10 mouse cellular contexts compared by ENCODE assay signal in the genomic region with DNA sequence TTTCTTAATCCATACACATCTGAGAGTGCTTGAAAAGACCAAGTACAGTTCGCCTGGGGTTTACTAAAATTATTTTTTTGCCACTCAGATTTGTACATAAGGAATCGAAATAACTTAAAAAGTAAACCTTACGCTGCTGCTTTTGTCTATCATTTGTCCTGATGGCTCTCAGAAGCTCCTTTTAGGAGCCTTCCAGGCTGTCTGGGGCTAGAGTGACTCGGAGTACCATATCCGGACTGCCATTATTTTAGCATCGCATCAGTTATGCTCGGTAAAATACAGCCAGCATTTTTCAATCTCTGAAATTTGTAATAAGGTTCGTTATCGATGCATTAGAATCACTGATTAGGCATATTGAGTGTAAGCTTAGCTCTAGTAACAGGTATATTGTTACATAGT. TPM values are rescaled to one million over a fixed set of nuclear protein-coding genes. Genes with fewer than 3 reads are reported as not detected.
DNase-seq lines count a peak whose midpoint lies in the region; ATAC-seq and TF ChIP-seq lines count a peak whose summit lies in the region.
"Had no signal": no experiment of that assay in that cellular context is flagged by ENCODE, and none has a peak within 500 bp of the region (broad histone marks: within the 10 kb centered on the region; RNA-seq: fewer than 3 reads in every experiment).

No protein-coding gene starts in this region.

- peak overlapping the region; percentile 74 for H3K27ac ChIP-seq in spleen, adult 2 months (ENCODE audit: insufficient read depth, low read length)
- H3K27ac ChIP-seq in liver, embryonic 11.5 days (ENCODE audit: low read depth, low read length) = peak overlapping the region; percentile 76
- H3K27ac ChIP-seq in stomach, embryonic 16.5 days (ENCODE audit: low read length) = peak overlapping the region; percentile 82

- no peaks in the 10 kb centered on the region for H3K9me3 ChIP-seq in erythroblast, embryonic 14.5 days (ENCODE audit: control insufficient read depth, low read length)
- no peaks in the 10 kb centered on the region for H3K9me3 ChIP-seq in liver, embryonic 11.5 days (ENCODE audit: control insufficient read depth, low read length)
- no peaks in the 10 kb centered on the region for H3K9me3 ChIP-seq in stomach, embryonic 16.5 days (replicated peaks; ENCODE audit: control insufficient read depth, low read length)

- no peak for ATAC-seq in erythroblast, adult 5-6 weeks (replicated peaks; ENCODE audit: low FRiP score, poor library complexity, severe bottlenecking)
- no peak for ATAC-seq in liver, embryonic 11.5 days (replicated peaks; ENCODE audit: low FRiP score)
- ATAC-seq in stomach, embryonic 16.5 days (ENCODE audit: insufficient read depth, low FRiP score) = no peak

- peak overlapping the region; percentile 59 for H3K4me3 ChIP-seq in erythroblast, embryonic 14.5 days (replicated peaks)
- H3K4me3 ChIP-seq in spleen, adult 2 months (ENCODE audit: extremely low read depth, insufficient read depth, insufficient read length) = no peak overlapping the region; the same call in 1 of the 2 replicates
- H3K4me3 ChIP-seq in liver, embryonic 11.5 days (ENCODE audit: low read depth, low read length) = 0 out of 2 replicates have a peak overlapping the region, but pooled peaks have one; percentile 12
- H3K4me3 ChIP-seq in stomach, embryonic 16.5 days (replicated peaks; ENCODE audit: low read length) = no peak overlapping the region

- H3K4me2 ChIP-seq in liver, embryonic 11.5 days = peak overlapping the region; percentile 48
- H3K4me2 ChIP-seq in stomach, embryonic 16.5 days (ENCODE audit: low read depth, low read length) = peak overlapping the region; percentile 52

- no peaks in the 10 kb centered on the region for H3K27me3 ChIP-seq in erythroblast, embryonic 14.5 days (ENCODE audit: control insufficient read depth)
- H3K27me3 ChIP-seq in spleen, adult 2 months (ENCODE audit: control insufficient read depth, insufficient read depth, low read length) = no peaks in the 10 kb centered on the region
- no peaks in the 10 kb centered on the region for H3K27me3 ChIP-seq in liver, embryonic 11.5 days (replicated peaks; ENCODE audit: control insufficient read depth, insufficient read depth, low read length)
- H3K27me3 ChIP-seq in stomach, embryonic 16.5 days (ENCODE audit: control insufficient read depth, insufficient read depth, low read length) = no peaks in the 10 kb centered on the region

- no peak for DNase-seq in spleen, adult 2 months (ENCODE audit: low read depth in 1 of 2, low spot score in 2 of 2)
- DNase-seq in spleen, adult 12 weeks (ENCODE audit: low spot score) = no peak
- no peak for DNase-seq in liver, embryonic 11.5 days (ENCODE audit: low spot score)
- no peak for DNase-seq in embryo, embryonic 10 days (ENCODE audit: low spot score)
- no peak for DNase-seq in urinary bladder, adult 2 months (ENCODE audit: low spot score)

- WGBS in spleen, adult 2 months = 87% methylated on average over 9 of the region's 9 CpGs
- WGBS in liver, embryonic 11.5 days = 83% methylated on average over 9 of the region's 9 CpGs
- WGBS in stomach, embryonic 16.5 days = 76% methylated on average over 9 of the region's 9 CpGs

- TF ChIP-seq POLR2A in spleen, adult 2 months (IDR thresholded peaks at IDR 0.05; ENCODE audit: low read depth, low read length) = no peak

- no peak for TF ChIP-seq CTCF in spleen, adult 2 months (IDR thresholded peaks at IDR 0.05; ENCODE audit: extremely low read depth, insufficient read depth, insufficient read length, insufficient replicate concordance)

- peaks cover 17% of the 10 kb centered on the region for H3K36me3 ChIP-seq in erythroblast, embryonic 14.5 days (ENCODE audit: control insufficient read depth)
- no peaks in the 10 kb centered on the region for H3K36me3 ChIP-seq in spleen, adult 2 months (ENCODE audit: control insufficient read depth, insufficient read depth, low read length)
- H3K36me3 ChIP-seq in liver, embryonic 11.5 days (ENCODE audit: control insufficient read depth, insufficient read depth, low read length) = no peaks in the 10 kb centered on the region
- H3K36me3 ChIP-seq in stomach, embryonic 16.5 days (ENCODE audit: control insufficient read depth, insufficient read depth, low read length) = no peaks in the 10 kb centered on the region

- peak overlapping the region; percentile 17; the same call in 1 of the 2 replicates for H3K9ac ChIP-seq in liver, embryonic 11.5 days (ENCODE audit: low read depth, low read length)
- peak overlapping the region; percentile 60 for H3K9ac ChIP-seq in stomach, embryonic 16.5 days (ENCODE audit: low read length)

- peaks cover 69% of the 10 kb centered on the region for H3K4me1 ChIP-seq in erythroblast, embryonic 14.5 days (ENCODE audit: control insufficient read depth)
- H3K4me1 ChIP-seq in spleen, adult 2 months (ENCODE audit: control insufficient read depth, insufficient read depth, insufficient read length) = peaks cover 9% of the 10 kb centered on the region; the same call in 1 of the 2 replicates
- peaks cover 20% of the 10 kb centered on the region for H3K4me1 ChIP-seq in liver, embryonic 11.5 days (replicated peaks; ENCODE audit: control insufficient read depth, insufficient read depth, low read length)
- H3K4me1 ChIP-seq in stomach, embryonic 16.5 days (ENCODE audit: control insufficient read depth, insufficient read depth, low read length) = peaks cover 26% of the 10 kb centered on the region

RNA-seq across cellular contexts. Expression of a gene that starts 0.7 kb away (rescaled TPM):
- 34.2 and 64.0 TPM in 2 replicates for polyA plus RNA-seq in erythroblast, embryonic 14.5 days (2012)
- 65.5 and 89.0 TPM in 2 replicates for total RNA-seq in erythroblast, adult 5-6 weeks (2015; ENCODE audit: low replicate concordance)
- 1,562 and 3,181 TPM in 2 replicates for total RNA-seq in erythroblast, adult 5-6 weeks (2017; ENCODE audit: low replicate concordance)
- polyA plus RNA-seq in spleen, adult 2 months (2012; rRNA removed) = 169 and 177 TPM in 2 replicates
- 27.8 and 34.5 TPM in 2 replicates for polyA plus RNA-seq in liver, embryonic 11.5 days (2014; fragmentation: Nextera tagmentation; extraction: Ambion mirVana)
- 49.4 and 53.3 TPM in 2 replicates for polyA plus RNA-seq in stomach, embryonic 16.5 days (2015; fragmentation: Nextera tagmentation; extraction: Ambion mirVana)
- polyA plus RNA-seq in urinary bladder, adult 2 months (2012; rRNA removed) = 6.9 and 41.2 TPM in 2 replicates

RNA-seq across cellular contexts. Expression of a gene that starts 1.9 kb away (rescaled TPM):
- polyA plus RNA-seq in erythroblast, embryonic 14.5 days (2012) = 9.1 and 33.9 TPM in 2 replicates
- total RNA-seq in erythroblast, adult 5-6 weeks (2015; ENCODE audit: low replicate concordance) = 139 and 198 TPM in 2 replicates
- total RNA-seq in erythroblast, adult 5-6 weeks (2017; ENCODE audit: low replicate concordance) = 86.0 and 97.2 TPM in 2 replicates
- 66.4 and 158 TPM in 2 replicates for polyA plus RNA-seq in spleen, adult 2 months (2012; rRNA removed)
- 5.8 and 8.0 TPM in 2 replicates for polyA plus RNA-seq in liver, embryonic 11.5 days (2014; fragmentation: Nextera tagmentation; extraction: Ambion mirVana)
- 2.6 TPM in 1 of 2 replicates, not detected in the other for polyA plus RNA-seq in stomach, embryonic 16.5 days (2015; fragmentation: Nextera tagmentation; extraction: Ambion mirVana)
- 8.6 and 14.3 TPM in 2 replicates for polyA plus RNA-seq in urinary bladder, adult 2 months (2012; rRNA removed)

RNA-seq across cellular contexts. Expression of a gene that starts 4.5 kb away (rescaled TPM):
- polyA plus RNA-seq in erythroblast, embryonic 14.5 days (2012) = 7.4 and 13.0 TPM in 2 replicates
- not detected in 2 replicates for total RNA-seq in erythroblast, adult 5-6 weeks (2015; ENCODE audit: low replicate concordance)
- 1,803 and 3,861 TPM in 2 replicates for total RNA-seq in erythroblast, adult 5-6 weeks (2017; ENCODE audit: low replicate concordance)
- polyA plus RNA-seq in spleen, adult 2 months (2012; rRNA removed) = 95.6 and 174 TPM in 2 replicates
- 12.1 and 12.7 TPM in 2 replicates for polyA plus RNA-seq in liver, embryonic 11.5 days (2014; fragmentation: Nextera tagmentation; extraction: Ambion mirVana)
- 19.4 and 20.8 TPM in 2 replicates for polyA plus RNA-seq in stomach, embryonic 16.5 days (2015; fragmentation: Nextera tagmentation; extraction: Ambion mirVana)
- polyA plus RNA-seq in urinary bladder, adult 2 months (2012; rRNA removed) = 140 and 149 TPM in 2 replicates

RNA-seq across cellular contexts. Expression of a gene that starts 5.7 kb away (rescaled TPM):
- polyA plus RNA-seq in erythroblast, embryonic 14.5 days (2012) = not detected in 2 replicates
- total RNA-seq in erythroblast, adult 5-6 weeks (2015; ENCODE audit: low replicate concordance) = 16.7 and 20.9 TPM in 2 replicates
- total RNA-seq in erythroblast, adult 5-6 weeks (2017; ENCODE audit: low replicate concordance) = 15.1 TPM in 1 of 2 replicates, not detected in the other
- polyA plus RNA-seq in spleen, adult 2 months (2012; rRNA removed) = not detected in 2 replicates
- polyA plus RNA-seq in liver, embryonic 11.5 days (2014; fragmentation: Nextera tagmentation; extraction: Ambion mirVana) = 0.93 and 1.5 TPM in 2 replicates
- polyA plus RNA-seq in stomach, embryonic 16.5 days (2015; fragmentation: Nextera tagmentation; extraction: Ambion mirVana) = 1.3 and 2.1 TPM in 2 replicates
- polyA plus RNA-seq in urinary bladder, adult 2 months (2012; rRNA removed) = not detected in 2 replicates
- polyA plus RNA-seq: brain, embryonic 14.5 days; inflammation-experienced regulatory T-cells, adult 6 months had no signal

RNA-seq across cellular contexts. Expression of a gene that starts 19.9 kb away (rescaled TPM):
- polyA plus RNA-seq in erythroblast, embryonic 14.5 days (2012) = 0.13 and 0.14 TPM in 2 replicates
- 19.2 and 22.6 TPM in 2 replicates for total RNA-seq in erythroblast, adult 5-6 weeks (2015; ENCODE audit: low replicate concordance)
- total RNA-seq in erythroblast, adult 5-6 weeks (2017; ENCODE audit: low replicate concordance) = 19.5 and 32.7 TPM in 2 replicates
- polyA plus RNA-seq in spleen, adult 2 months (2012; rRNA removed) = 3.3 and 4.2 TPM in 2 replicates
- polyA plus RNA-seq in liver, embryonic 11.5 days (2014; fragmentation: Nextera tagmentation; extraction: Ambion mirVana) = 7.7 and 7.9 TPM in 2 replicates
- 9.3 and 10.6 TPM in 2 replicates for polyA plus RNA-seq in stomach, embryonic 16.5 days (2015; fragmentation: Nextera tagmentation; extraction: Ambion mirVana)
- polyA plus RNA-seq in urinary bladder, adult 2 months (2012; rRNA removed) = 7.7 TPM in 2 replicates

Comparison
In these comparisons a context has a peak if more than half of its experiments do, and no peak if none do; other contexts are left out.
1. H3K4me3 ChIP-seq: peak in erythroblast, embryonic 14.5 days (single experiment) and liver, embryonic 11.5 days (single experiment); none in spleen, adult 2 months (single experiment) and stomach, embryonic 16.5 days (single experiment).
2. Peak in every context shown above with its lines, with median percentiles within 50 percentile points of each other: H3K27ac ChIP-seq.